Mouse (Mus musculus) liver, embryonic 15.5 days (tissue): ENCODE measurements at regions not wholly inside any gene's neighbourhood (a gene's known extent, or its start where the extent isn't known, plus 50 kb on each side); places are given as distances from the start of the nearest gene placed in this dataset.
A peak's percentile ranks its signal among the peaks of the same experiment; 100 is the strongest.
"Not testable (repeated sequence)": the region's sequence is repeated elsewhere in the genome, so short reads cannot be mapped to it uniquely, and the experiment has no call there.

Source experiments
- ATAC-seq: fragments of 200-750 bp; cut with Nextera tagmentation; 2 replicates; pipeline ENCODE4 v1.8.0; 2017; ENCODE audit warnings: moderate number of reproducible peaks, mild to moderate bottlenecking, moderate library complexity; ENCODE audit not compliant: insufficient read depth
- H3K27ac ChIP-seq: fragments of 300-500 bp; sonication (generic); replicated peaks from 2 replicates; pipeline ENCODE4 v1.5.1; 2015; ENCODE audit warnings: mild to moderate bottlenecking, inconsistent platforms
- H3K27me3 ChIP-seq: fragments of 300-500 bp; sonication (generic); 2 replicates; pipeline ENCODE4 v1.6.1; 2015; ENCODE audit warnings: mild to moderate bottlenecking, inconsistent platforms
- H3K36me3 ChIP-seq: fragments of 300-500 bp; sonication (generic); replicated peaks from 2 replicates; pipeline ENCODE4 v1.6.1; 2015; ENCODE audit warnings: moderate library complexity, mild to moderate bottlenecking, inconsistent platforms
- H3K4me1 ChIP-seq: fragments of 300-500 bp; sonication (generic); replicated peaks from 2 replicates; pipeline ENCODE4 v1.6.1; 2015; ENCODE audit warnings: inconsistent platforms
- H3K4me2 ChIP-seq: fragments of 300-500 bp; sonication (generic); 2 replicates; pipeline ENCODE4 v1.6.1; 2015; ENCODE audit warnings: moderate library complexity, mild to moderate bottlenecking, inconsistent platforms
- H3K4me3 ChIP-seq: fragments of 300-500 bp; sonication (generic); replicated peaks from 2 replicates; pipeline ENCODE4 v1.5.1; 2015; ENCODE audit warnings: mild to moderate bottlenecking, inconsistent platforms
- H3K9ac ChIP-seq: fragments of 300-500 bp; sonication (generic); 2 replicates; pipeline ENCODE4 v1.6.1; 2015; ENCODE audit warnings: moderate library complexity, mild to moderate bottlenecking, inconsistent platforms
- H3K9me3 ChIP-seq: fragments of 300-500 bp; sonication (generic); replicated peaks from 2 replicates; pipeline ENCODE4 v1.6.1; 2016; ENCODE audit warnings: inconsistent platforms
- WGBS: fragments of 180-500 bp; shearing (Covaris S2); methylation state at CpG from one replicate; pipeline ENCODE4 v1.1.7; 2015; ENCODE audit warnings: mixed read lengths; ENCODE audit not compliant: insufficient replicate concordance; 5-methylcytosine and 5-hydroxymethylcytosine counted together

DNA sequence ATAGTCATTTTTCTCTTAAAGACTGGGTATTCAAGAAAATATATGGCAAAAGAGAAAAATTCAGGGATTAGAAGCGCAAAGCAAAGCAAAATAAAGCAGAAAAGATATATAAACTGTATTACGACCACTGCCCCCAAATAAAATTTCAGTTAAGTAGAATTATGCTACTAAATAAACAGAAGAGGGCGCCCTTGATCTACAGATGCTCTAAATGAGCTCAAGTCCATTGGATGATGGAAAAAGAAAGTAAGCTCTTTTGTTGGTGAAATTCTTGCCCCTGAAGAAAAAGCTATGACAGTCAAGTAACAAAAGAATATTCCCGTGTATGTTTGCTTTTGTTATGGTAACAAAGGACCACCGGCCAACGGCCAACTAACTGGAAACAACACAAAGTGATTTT, 165.5 kb upstream of the Stk26 start:
- no peaks in the 10 kb centered on the region for H3K27me3 ChIP-seq
- no peaks in the 10 kb centered on the region for H3K36me3 ChIP-seq
- no peak overlapping the region for H3K4me3 ChIP-seq
- no peak overlapping the region for H3K27ac ChIP-seq
- 29% methylated on average over 6 of the region's 6 CpGs for WGBS
- ATAC-seq: no peak
- H3K9ac ChIP-seq: no peak overlapping the region
- no peaks in the 10 kb centered on the region for H3K9me3 ChIP-seq
- H3K4me2 ChIP-seq: no peak overlapping the region
- H3K4me1 ChIP-seq: no peaks in the 10 kb centered on the region

DNA sequence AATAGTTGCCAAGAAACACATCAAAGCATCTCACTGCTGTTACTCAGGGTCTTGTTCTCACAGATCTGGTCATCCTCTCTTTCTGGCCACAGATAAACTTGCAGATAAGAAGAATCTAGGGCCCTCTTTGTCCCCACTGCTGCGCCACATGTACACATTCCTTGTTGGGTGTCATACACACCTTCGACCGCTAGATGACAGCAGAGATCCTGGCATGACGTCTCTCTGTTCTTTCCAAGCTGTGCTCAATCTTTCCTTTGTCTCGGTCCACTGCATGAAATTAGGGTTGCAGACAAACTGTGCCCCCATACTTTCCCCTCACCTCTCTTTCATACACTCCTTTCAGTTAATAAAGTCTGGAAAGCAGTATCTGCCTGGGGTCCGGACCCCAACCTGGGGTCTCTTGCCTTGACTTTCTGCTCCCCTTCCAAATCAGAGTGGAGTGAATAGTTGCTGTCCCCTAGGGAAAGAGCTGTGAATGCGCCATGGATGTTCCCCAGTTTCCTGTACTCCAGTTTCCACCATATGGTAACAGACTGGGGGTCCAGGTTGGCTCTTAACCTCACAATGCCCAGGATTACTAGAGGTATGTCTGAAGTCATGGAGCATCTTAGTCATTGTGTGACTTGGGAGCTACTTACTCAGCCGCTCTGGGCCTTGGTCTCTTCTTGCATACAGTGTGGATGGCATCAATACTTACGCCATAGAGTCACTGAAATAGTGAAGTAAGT, 182.8 kb upstream of the Stk26 start:
- no peak for ATAC-seq

DNA sequence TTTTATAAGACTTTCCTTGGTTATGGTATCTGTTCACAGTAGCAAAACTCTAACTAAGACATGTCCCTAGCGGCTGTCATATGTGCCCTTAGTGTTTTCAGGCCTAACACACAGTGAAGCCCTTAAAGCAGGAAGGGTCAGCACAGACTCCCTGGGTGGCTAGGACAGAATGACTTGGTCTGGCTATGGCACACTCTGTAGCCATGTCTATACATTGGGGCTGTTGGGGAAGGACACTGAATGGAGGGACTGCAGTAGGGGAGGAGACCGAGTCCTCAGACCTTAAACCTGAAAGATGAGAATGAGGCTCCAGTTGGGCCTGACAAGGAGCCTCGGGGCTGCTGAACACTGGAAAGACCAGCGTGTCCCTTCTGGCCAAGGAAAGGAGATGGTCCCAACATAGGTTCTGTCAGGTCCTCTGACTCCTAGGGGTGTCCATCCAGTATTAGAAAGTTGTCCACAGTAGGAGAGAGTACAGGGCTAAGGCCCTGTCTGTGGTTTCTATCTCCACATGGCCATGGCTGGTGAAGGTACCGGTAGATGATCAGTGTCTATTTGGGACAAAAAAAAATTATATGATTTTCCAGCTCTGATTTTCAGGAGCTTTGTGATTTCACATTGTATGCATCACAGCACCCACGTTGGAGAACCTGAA, 183.5 kb upstream of the Stk26 start:
- Histone ChIP-seq H3K4me2 (no peak overlapping the region), H3K4me3 (no peak overlapping the region), H3K9me3 (no peaks in the 10 kb centered on the region), H3K27ac (no peak overlapping the region), H3K36me3 (no peaks in the 10 kb centered on the region), H3K9ac (no peak overlapping the region), H3K4me1 (no peaks in the 10 kb centered on the region), H3K27me3 (no peaks in the 10 kb centered on the region)
- 52% methylated on average over 6 of the region's 6 CpGs for WGBS
- ATAC-seq: no peak

More for the DNA sequence above, 182.8 kb upstream of the Stk26 start:
- Histone ChIP-seq H3K9me3 (no peaks in the 10 kb centered on the region), H3K4me3 (no peak overlapping the region), H3K36me3 (no peaks in the 10 kb centered on the region), H3K4me1 (no peaks in the 10 kb centered on the region), H3K9ac (no peak overlapping the region), H3K27ac (no peak overlapping the region), H3K27me3 (no peaks in the 10 kb centered on the region), H3K4me2 (no peak overlapping the region)
- WGBS: 23% methylated on average over 9 of the region's 9 CpGs

DNA sequence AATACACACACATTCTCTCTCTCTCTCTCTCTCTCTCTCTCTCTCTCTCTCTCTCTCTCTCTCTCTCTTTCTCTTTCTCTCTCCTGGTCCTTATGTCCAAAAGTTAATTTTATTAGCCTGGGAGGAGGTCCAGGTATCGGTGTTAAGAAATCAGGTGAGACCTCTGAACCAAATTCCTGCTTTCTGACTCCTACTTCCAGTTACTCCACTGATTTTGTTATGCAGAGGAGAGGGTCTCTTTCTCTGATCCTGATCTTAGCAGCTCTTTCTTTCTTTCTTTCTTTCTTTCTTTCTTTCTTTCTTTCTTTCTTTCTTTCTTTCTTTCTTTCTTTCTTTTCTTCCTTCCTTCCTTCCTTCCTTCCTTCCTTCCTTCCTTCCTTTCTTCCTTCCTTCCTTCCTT, 185.5 kb upstream of the Stk26 start:
- WGBS: 65% methylated on average over 1 of the region's 1 CpGs

DNA sequence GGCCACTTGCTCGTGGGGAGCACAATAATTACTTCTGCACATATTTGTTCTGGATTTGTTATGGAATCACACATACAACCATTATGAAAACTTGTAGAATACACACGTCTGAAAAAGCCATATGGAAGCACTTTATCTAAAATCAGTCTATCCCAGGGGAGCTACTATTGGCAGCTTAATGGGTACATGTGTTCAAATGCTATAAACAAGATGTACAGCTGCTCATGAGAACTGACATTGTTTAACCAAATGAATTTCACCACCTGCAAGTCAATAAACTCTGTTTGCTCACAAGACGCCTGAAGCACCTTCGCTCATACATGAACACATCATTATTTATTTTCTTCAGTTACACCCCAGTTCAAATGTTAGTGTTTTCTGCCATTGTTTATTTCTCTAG, 199.5 kb upstream of the Stk26 start:
- 40% methylated on average over 4 of the region's 4 CpGs for WGBS
- H3K9me3 ChIP-seq: no peaks in the 10 kb centered on the region
- no peak overlapping the region for H3K27ac ChIP-seq
- no peaks in the 10 kb centered on the region for H3K36me3 ChIP-seq
- ATAC-seq: no peak
- H3K4me1 ChIP-seq: no peaks in the 10 kb centered on the region
- H3K4me2 ChIP-seq: no peak overlapping the region
- H3K27me3 ChIP-seq: no peaks in the 10 kb centered on the region
- no peak overlapping the region for H3K9ac ChIP-seq
- H3K4me3 ChIP-seq: no peak overlapping the region

More for the DNA sequence above, 185.5 kb upstream of the Stk26 start:
- not testable (repeated sequence) for ATAC-seq, H3K27me3 ChIP-seq, H3K4me2 ChIP-seq, H3K9me3 ChIP-seq, H3K9ac ChIP-seq, H3K27ac ChIP-seq, H3K4me1 ChIP-seq, H3K36me3 ChIP-seq, H3K4me3 ChIP-seq

DNA sequence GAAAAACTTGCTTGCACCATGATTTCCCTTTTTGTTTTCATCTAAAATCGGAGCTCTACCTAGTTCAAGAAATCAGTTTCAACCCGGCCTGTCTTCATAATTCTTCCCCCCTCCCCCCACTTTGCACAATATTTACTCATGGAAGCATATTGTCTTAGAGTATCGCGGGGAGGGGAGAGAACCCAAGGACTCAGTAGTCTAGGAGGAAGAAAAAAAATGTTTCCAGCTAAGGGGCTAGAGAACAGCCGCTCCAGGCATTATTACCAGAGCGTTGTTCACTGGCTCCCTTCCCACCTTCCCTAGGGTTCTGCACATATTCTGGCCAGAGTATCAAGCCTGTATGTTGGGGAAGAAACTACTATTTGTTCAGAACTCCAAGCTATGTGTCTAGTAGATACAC, 205.2 kb upstream of the Stk26 start:
- Histone ChIP-seq H3K27ac (0 out of 2 replicates have a peak overlapping the region, but pooled peaks have one; percentile 35), H3K4me3 (peak overlapping the region; percentile 59)

DNA sequence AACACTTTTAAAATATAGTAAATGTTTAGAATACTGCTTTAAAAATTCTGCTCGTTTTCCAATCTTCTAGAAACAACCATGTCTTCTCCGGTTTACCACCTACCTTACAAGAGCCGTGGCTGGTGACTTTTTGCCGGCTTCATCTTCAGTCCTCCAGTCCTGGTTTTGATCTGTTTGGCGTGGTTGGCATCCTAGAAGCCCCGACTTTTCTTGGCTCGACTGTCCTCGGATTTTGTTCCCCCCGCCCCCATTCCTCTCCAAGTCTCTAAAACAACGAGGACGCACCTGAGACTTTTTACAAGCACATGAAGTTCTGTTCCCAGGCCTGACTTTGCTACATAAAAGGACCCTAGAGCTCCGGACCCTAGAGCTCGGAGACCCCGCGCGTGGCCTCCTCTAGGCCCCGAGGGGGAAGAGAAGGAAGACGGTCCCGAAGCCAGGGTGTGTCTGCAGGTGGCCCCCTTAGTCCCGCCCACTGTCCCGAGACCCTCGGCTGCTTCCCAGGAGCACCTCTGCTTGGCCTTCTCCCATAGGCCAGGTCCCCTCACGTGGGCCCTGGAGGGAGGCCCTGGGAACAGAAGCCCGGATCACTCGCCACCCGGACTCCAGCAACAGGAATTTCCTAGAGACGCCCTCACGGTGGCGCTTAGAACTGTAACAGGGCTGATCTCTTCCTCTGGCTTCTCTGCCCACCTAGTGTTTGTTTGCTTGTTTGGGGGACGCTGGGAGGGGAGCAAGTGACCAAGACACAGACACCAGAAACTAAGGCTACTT, 205.8 kb upstream of the Stk26 start:
- H3K9ac ChIP-seq: peak overlapping the region; percentile 35
- ATAC-seq: peak; percentile 84
- no peaks in the 10 kb centered on the region for H3K36me3 ChIP-seq
- no peaks in the 10 kb centered on the region for H3K4me1 ChIP-seq
- H3K4me3 ChIP-seq: peak overlapping the region; percentile 59
- peak overlapping the region; percentile 65 for H3K4me2 ChIP-seq
- no peaks in the 10 kb centered on the region for H3K9me3 ChIP-seq
- WGBS: 20% methylated on average over 30 of the region's 30 CpGs
- H3K27me3 ChIP-seq: no peaks in the 10 kb centered on the region
- 0 out of 2 replicates have a peak overlapping the region, but pooled peaks have one; percentile 35 for H3K27ac ChIP-seq

More for the DNA sequence above, 205.2 kb upstream of the Stk26 start:
- no peak; the same call in 1 of the 2 replicates for ATAC-seq
- H3K4me1 ChIP-seq: no peaks in the 10 kb centered on the region
- no peaks in the 10 kb centered on the region for H3K36me3 ChIP-seq
- peak overlapping the region; percentile 65 for H3K4me2 ChIP-seq
- WGBS: 28% methylated on average over 6 of the region's 6 CpGs
- peak overlapping the region; percentile 35; the same call in 1 of the 2 replicates for H3K9ac ChIP-seq
- H3K27me3 ChIP-seq: no peaks in the 10 kb centered on the region
- no peaks in the 10 kb centered on the region for H3K9me3 ChIP-seq

DNA sequence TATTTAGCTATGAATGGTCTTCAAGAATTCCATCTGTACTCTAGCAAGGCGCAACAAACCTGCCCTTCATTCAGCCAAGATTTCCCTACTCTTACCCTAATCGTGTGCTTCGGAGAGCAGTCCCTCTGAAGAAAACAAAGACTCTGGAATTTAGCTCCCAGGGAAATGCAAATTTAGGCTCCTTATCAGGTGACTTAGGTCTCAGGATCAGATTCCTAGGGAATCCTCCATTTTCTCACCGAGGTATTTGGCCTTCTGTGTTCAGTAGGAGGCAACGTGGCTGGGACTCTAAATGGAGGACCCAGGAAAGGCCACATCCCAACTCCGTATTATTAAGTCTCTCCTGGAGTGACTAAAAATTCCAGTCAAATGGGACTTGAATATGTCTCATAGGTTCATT, 204.2 kb upstream of the Olfr1324 start:
- no peak overlapping the region for H3K27ac ChIP-seq
- no peaks in the 10 kb centered on the region for H3K9me3 ChIP-seq
- no peak for ATAC-seq
- no peak overlapping the region for H3K4me3 ChIP-seq
- no peaks in the 10 kb centered on the region for H3K27me3 ChIP-seq
- H3K36me3 ChIP-seq: no peaks in the 10 kb centered on the region
- H3K9ac ChIP-seq: no peak overlapping the region
- H3K4me2 ChIP-seq: no peak overlapping the region
- WGBS: 54% methylated on average over 6 of the region's 6 CpGs
- H3K4me1 ChIP-seq: no peaks in the 10 kb centered on the region

DNA sequence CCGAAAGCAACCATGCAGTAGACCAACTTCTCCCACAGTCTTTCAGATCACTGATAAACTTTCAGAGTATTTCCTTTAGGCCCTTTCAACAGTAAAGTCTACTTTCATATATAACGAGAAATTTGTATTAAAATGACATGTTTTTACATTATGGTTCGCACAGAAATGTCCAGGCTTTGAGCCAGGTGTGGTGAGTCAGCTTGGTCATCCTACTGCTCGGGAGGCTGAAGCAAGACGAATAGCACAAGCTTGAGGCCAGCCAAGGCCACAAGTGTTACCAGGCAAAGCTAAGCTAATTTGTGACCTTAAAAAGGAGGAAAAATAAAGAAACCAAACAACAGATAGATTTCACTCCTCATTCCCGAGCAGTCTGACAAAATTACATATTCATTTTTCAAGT, 197.0 kb upstream of the Olfr1324 start:
- no peak for ATAC-seq
- 67% methylated on average over 6 of the region's 6 CpGs for WGBS
- H3K27ac ChIP-seq: no peak overlapping the region
- no peaks in the 10 kb centered on the region for H3K36me3 ChIP-seq
- no peak overlapping the region for H3K4me2 ChIP-seq
- H3K9ac ChIP-seq: no peak overlapping the region
- H3K9me3 ChIP-seq: no peaks in the 10 kb centered on the region
- H3K4me1 ChIP-seq: no peaks in the 10 kb centered on the region
- no peaks in the 10 kb centered on the region for H3K27me3 ChIP-seq
- H3K4me3 ChIP-seq: no peak overlapping the region

DNA sequence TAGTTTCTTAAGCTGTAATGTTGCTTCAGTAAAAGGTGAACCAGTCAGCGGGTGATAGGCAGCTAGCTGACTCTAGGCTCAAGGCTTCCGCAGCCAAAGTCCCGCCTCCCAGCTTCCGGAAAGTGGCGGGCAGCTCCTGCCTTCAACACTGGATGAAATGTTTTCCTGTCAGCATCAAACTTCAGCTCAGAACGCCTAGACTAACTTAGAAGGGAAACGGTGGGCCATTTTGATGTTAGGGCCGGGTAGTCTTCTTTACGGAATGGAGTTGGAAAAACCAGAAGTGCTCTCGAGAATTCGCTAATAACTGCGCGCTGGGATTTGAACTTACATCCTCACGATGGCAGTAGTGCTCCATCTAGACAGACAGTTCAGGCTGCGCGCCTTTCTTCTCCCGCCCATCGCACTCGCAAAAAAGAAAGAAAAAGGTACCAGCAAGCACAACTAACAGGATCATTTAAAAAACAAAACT, 194.7 kb upstream of the Olfr1324 start:
- H3K27me3 ChIP-seq: no peaks in the 10 kb centered on the region

DNA sequence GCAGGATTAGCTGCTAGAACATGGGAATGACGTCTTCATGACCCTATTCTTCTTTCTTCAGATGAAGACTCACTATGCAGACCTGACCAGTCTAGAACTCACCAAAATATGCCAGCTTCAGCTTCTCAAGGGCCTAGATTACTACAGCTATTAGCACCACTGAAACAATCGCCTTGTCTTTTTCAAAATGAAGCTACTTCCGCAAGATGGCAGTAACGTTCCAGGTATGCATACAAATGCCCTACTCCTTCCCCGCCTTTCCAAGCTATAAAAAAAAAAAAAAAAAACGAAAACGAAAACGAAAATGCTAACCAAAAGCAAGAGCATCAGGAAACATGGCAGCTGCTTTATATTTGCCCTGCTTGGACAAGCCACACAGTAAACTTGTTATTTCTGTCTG, 192.6 kb upstream of the Olfr1324 start:
- Histone ChIP-seq H3K36me3 (no peaks in the 10 kb centered on the region), H3K9ac (no peak overlapping the region)
- WGBS: 60% methylated on average over 8 of the region's 8 CpGs

More for the DNA sequence above, 194.7 kb upstream of the Olfr1324 start:
- Histone ChIP-seq H3K4me2 (peak overlapping the region; percentile 38), H3K4me1 (no peaks in the 10 kb centered on the region), H3K9me3 (no peaks in the 10 kb centered on the region), H3K9ac (no peak overlapping the region), H3K36me3 (no peaks in the 10 kb centered on the region), H3K27ac (no peak overlapping the region), H3K4me3 (peak overlapping the region; percentile 37)
- ATAC-seq: peak; percentile 58; the same call in 1 of the 2 replicates
- WGBS: 59% methylated on average over 19 of the region's 19 CpGs

More for the DNA sequence above, 192.6 kb upstream of the Olfr1324 start:
- no peaks in the 10 kb centered on the region for H3K4me1 ChIP-seq
- no peak overlapping the region for H3K4me2 ChIP-seq
- H3K27me3 ChIP-seq: no peaks in the 10 kb centered on the region
- H3K4me3 ChIP-seq: no peak overlapping the region
- no peak for ATAC-seq
- no peaks in the 10 kb centered on the region for H3K9me3 ChIP-seq
- no peak overlapping the region for H3K27ac ChIP-seq
